ENCODE assay signal across 17 mouse cellular contexts in the genomic region with DNA sequence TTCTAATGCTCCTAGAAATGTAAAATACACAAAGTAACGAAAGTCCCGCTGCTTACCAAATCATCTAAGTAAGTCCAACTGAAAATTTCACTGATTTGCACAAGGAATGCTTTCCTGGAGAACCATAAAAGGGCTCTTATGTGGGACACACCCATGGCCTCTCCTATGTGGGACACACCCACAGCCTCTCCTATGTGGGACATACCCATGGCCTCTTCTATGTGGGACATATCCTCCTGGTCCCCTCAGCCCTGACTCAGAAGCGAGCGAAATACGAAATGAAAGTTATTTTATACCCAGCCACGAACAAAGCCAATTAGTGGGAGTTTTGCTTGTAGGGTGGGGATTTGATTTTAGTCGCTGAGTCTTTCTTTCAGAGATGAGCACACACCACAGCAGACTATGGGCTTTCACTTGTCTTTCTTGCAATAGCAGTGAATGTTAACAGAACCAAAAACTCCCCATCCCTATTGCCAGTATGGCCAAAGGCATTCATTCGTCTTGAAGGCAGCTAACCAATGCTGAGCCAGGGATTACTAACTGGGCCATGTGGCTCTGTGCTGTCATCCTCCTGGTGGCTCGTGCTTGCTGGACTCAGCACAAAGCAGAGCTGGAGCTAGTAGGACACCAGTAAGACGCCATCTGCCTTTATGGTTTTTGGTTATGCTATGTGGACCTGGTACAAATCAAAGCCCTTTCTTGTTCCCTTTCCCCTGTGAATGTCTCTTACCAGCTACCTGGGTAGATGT.
A peak's percentile ranks its signal among the peaks of the same experiment; 100 is the strongest.
DNase-seq lines count a peak whose midpoint lies in the region; ATAC-seq and TF ChIP-seq lines count a peak whose summit lies in the region.
"Had no signal": no experiment of that assay in that cellular context is flagged by ENCODE, and none has a peak within 500 bp of the region (broad histone marks: within the 10 kb centered on the region; RNA-seq: fewer than 3 reads in every experiment).

No protein-coding gene starts in this region.

- no peaks in the 10 kb centered on the region for H3K9me3 ChIP-seq in embryonic facial prominence, embryonic 14.5 days (ENCODE audit: control insufficient read depth, low read length)
- H3K9me3 ChIP-seq in embryonic facial prominence, embryonic 10.5 days = no peaks in the 10 kb centered on the region
- H3K9me3 ChIP-seq in midbrain, embryonic 13.5 days = no peaks in the 10 kb centered on the region
- H3K9me3 ChIP-seq in midbrain, embryonic 11.5 days (ENCODE audit: control insufficient read depth, low read length) = no peaks in the 10 kb centered on the region
- H3K9me3 ChIP-seq: forebrain, embryonic 12.5 days; intestine, embryonic 15.5 days; liver, embryonic 12.5 days; lung, embryonic 15.5 days had no signal

- no peak overlapping the region for H3K27ac ChIP-seq in embryonic facial prominence, embryonic 14.5 days (replicated peaks; ENCODE audit: low read depth, low read length)
- H3K27ac ChIP-seq in embryonic facial prominence, embryonic 10.5 days (replicated peaks) = no peak overlapping the region
- H3K27ac ChIP-seq in midbrain, embryonic 13.5 days = peak overlapping the region; percentile 71
- no peak overlapping the region for H3K27ac ChIP-seq in midbrain, embryonic 11.5 days (ENCODE audit: low read depth, low read length)
- no peak overlapping the region for H3K27ac ChIP-seq in heart, adult 2 months
- H3K27ac ChIP-seq: forebrain, embryonic 12.5 days; intestine, embryonic 15.5 days; left cerebral cortex, adult 2 months; liver, embryonic 12.5 days; lung, embryonic 15.5 days; macrophage had no signal

- 79% methylated on average over 10 of the region's 10 CpGs for WGBS in embryonic facial prominence, embryonic 14.5 days
- 87% methylated on average over 10 of the region's 10 CpGs for WGBS in embryonic facial prominence, embryonic 10.5 days
- WGBS in midbrain, embryonic 13.5 days = 82% methylated on average over 10 of the region's 10 CpGs
- 85% methylated on average over 10 of the region's 10 CpGs for WGBS in midbrain, embryonic 11.5 days
- 93% methylated on average over 10 of the region's 10 CpGs for WGBS in heart, adult 2 months

- TF ChIP-seq EP300 in heart, adult 2 months (IDR thresholded peaks at IDR 0.05; ENCODE audit: insufficient read depth, low read depth, low read length) = no peak

- no peak overlapping the region for H3K4me3 ChIP-seq in embryonic facial prominence, embryonic 14.5 days (ENCODE audit: low read depth, low read length)
- no peak overlapping the region for H3K4me3 ChIP-seq in embryonic facial prominence, embryonic 10.5 days
- H3K4me3 ChIP-seq in midbrain, embryonic 13.5 days (replicated peaks) = no peak overlapping the region
- H3K4me3 ChIP-seq in midbrain, embryonic 11.5 days (ENCODE audit: low read depth, low read length) = no peak overlapping the region
- H3K4me3 ChIP-seq in heart, adult 2 months = no peak overlapping the region
- H3K4me3 ChIP-seq: forebrain, embryonic 12.5 days; intestine, embryonic 15.5 days; left cerebral cortex, adult 2 months; liver, embryonic 12.5 days; lung, embryonic 15.5 days had no signal

- ATAC-seq in embryonic facial prominence, embryonic 14.5 days (ENCODE audit: low read depth) = peak; percentile 51; the same call in 1 of the 2 replicates
- peak; percentile 54; the same call in 1 of the 2 replicates for ATAC-seq in midbrain, embryonic 13.5 days
- ATAC-seq in midbrain, embryonic 11.5 days (ENCODE audit: low FRiP score) = no peak
- ATAC-seq: intestine, embryonic 15.5 days; liver, embryonic 12.5 days had no signal

- H3K9ac ChIP-seq in embryonic facial prominence, embryonic 14.5 days (ENCODE audit: low read depth, low read length) = no peak overlapping the region
- H3K9ac ChIP-seq in midbrain, embryonic 13.5 days (replicated peaks) = no peak overlapping the region
- no peak overlapping the region for H3K9ac ChIP-seq in midbrain, embryonic 11.5 days (ENCODE audit: low read length)
- no peak overlapping the region for H3K9ac ChIP-seq in heart, adult 2 months (ENCODE audit: low read depth, low read length)
- H3K9ac ChIP-seq: forebrain, embryonic 12.5 days; intestine, embryonic 15.5 days; liver, embryonic 12.5 days; lung, embryonic 15.5 days had no signal

- H3K79me2 ChIP-seq in heart, adult 2 months (replicated peaks; ENCODE audit: control insufficient read depth, insufficient read depth, low read length) = no peaks in the 10 kb centered on the region

- no peak overlapping the region for H3K4me2 ChIP-seq in embryonic facial prominence, embryonic 14.5 days (ENCODE audit: low read depth, low read length)
- no peak overlapping the region for H3K4me2 ChIP-seq in midbrain, embryonic 13.5 days (replicated peaks)
- no peak overlapping the region for H3K4me2 ChIP-seq in midbrain, embryonic 11.5 days
- H3K4me2 ChIP-seq: forebrain, embryonic 12.5 days; intestine, embryonic 15.5 days; liver, embryonic 12.5 days; lung, embryonic 15.5 days had no signal

- peaks cover 5% of the 10 kb centered on the region; the same call in 1 of the 2 replicates for H3K4me1 ChIP-seq in embryonic facial prominence, embryonic 14.5 days (ENCODE audit: control insufficient read depth, insufficient read depth, low read length)
- peaks cover 5% of the 10 kb centered on the region; the same call in 1 of the 2 replicates for H3K4me1 ChIP-seq in embryonic facial prominence, embryonic 10.5 days
- H3K4me1 ChIP-seq in midbrain, embryonic 13.5 days (replicated peaks) = peaks cover 23% of the 10 kb centered on the region
- no peaks in the 10 kb centered on the region for H3K4me1 ChIP-seq in midbrain, embryonic 11.5 days (ENCODE audit: control insufficient read depth, insufficient read depth, low read length)
- H3K4me1 ChIP-seq in heart, adult 2 months (ENCODE audit: control insufficient read depth, insufficient read depth, low read length) = peaks cover 3% of the 10 kb centered on the region
- H3K4me1 ChIP-seq: intestine, embryonic 15.5 days; liver, embryonic 12.5 days; lung, embryonic 15.5 days had no signal

- intact Hi-C loops in heart, adult 2 months (cut with DNase I) = loop anchor here (2.0 kb wide), 1 partner anchor 31 kb away; no protein-coding TSS in a partner anchor

- no peaks in the 10 kb centered on the region for H3K27me3 ChIP-seq in embryonic facial prominence, embryonic 14.5 days (replicated peaks; ENCODE audit: control insufficient read depth, insufficient read depth, low read length)
- H3K27me3 ChIP-seq in embryonic facial prominence, embryonic 10.5 days (replicated peaks; ENCODE audit: low read depth, poor library complexity, severe bottlenecking) = no peaks in the 10 kb centered on the region
- no peaks in the 10 kb centered on the region for H3K27me3 ChIP-seq in midbrain, embryonic 13.5 days
- no peaks in the 10 kb centered on the region for H3K27me3 ChIP-seq in midbrain, embryonic 11.5 days (ENCODE audit: control insufficient read depth, insufficient read depth, low read length)
- no peaks in the 10 kb centered on the region for H3K27me3 ChIP-seq in heart, adult 2 months (ENCODE audit: control insufficient read depth, insufficient read depth, low read length)
- H3K27me3 ChIP-seq: forebrain, embryonic 12.5 days; intestine, embryonic 15.5 days; liver, embryonic 12.5 days; lung, embryonic 15.5 days had no signal

- no peak for TF ChIP-seq POLR2A in heart, adult 2 months (IDR thresholded peaks at IDR 0.05; ENCODE audit: insufficient read depth, low read depth, low read length)

- no peaks in the 10 kb centered on the region for H3K36me3 ChIP-seq in embryonic facial prominence, embryonic 14.5 days (ENCODE audit: control insufficient read depth, insufficient read depth, low read length)
- H3K36me3 ChIP-seq in embryonic facial prominence, embryonic 10.5 days (replicated peaks) = no peaks in the 10 kb centered on the region
- no peaks in the 10 kb centered on the region for H3K36me3 ChIP-seq in midbrain, embryonic 13.5 days
- H3K36me3 ChIP-seq in midbrain, embryonic 11.5 days (ENCODE audit: control insufficient read depth, insufficient read depth, low read length) = no peaks in the 10 kb centered on the region
- H3K36me3 ChIP-seq in heart, adult 2 months (ENCODE audit: control insufficient read depth, insufficient read depth, low read length) = no peaks in the 10 kb centered on the region
- H3K36me3 ChIP-seq: forebrain, embryonic 12.5 days; intestine, embryonic 15.5 days; liver, embryonic 12.5 days; lung, embryonic 15.5 days had no signal

- DNase-seq in embryonic facial prominence, embryonic 14.5 days (ENCODE audit: low spot score) = peak; percentile 22
- no peak for DNase-seq in embryonic facial prominence, embryonic 10.5 days (ENCODE audit: low spot score)
- no peak for DNase-seq in midbrain, embryonic 11.5 days (ENCODE audit: low spot score, missing footprints)
- peak; percentile 17 for DNase-seq in cerebellum, postnatal 36 days
- no peak for DNase-seq in gastrocnemius, adult 8-10 months (ENCODE audit: low spot score in 2 of 2)
- DNase-seq in kidney, adult 18-20 months = no peak
- DNase-seq in heart, adult 2 months = no peak
- DNase-seq: adrenal gland, postnatal 10 days; heart, postnatal 4 days; kidney, postnatal 10 days had no signal

- no peak for TF ChIP-seq CTCF in heart, adult 2 months (IDR thresholded peaks at IDR 0.05)

Comparison
In these comparisons a context has a peak if more than half of its experiments do, and no peak if none do; other contexts are left out.
1. DNase-seq: peak in embryonic facial prominence, embryonic 14.5 days (single experiment) and cerebellum, postnatal 36 days (2 of 2); none in embryonic facial prominence, embryonic 10.5 days (single experiment), midbrain, embryonic 11.5 days (single experiment), gastrocnemius, adult 8-10 months (0 of 2), kidney, adult 18-20 months (single experiment) and heart, adult 2 months (0 of 2).